Mouse (Mus musculus): ENCODE measurements around the gene Tert. TPM values are rescaled to one million over a fixed set of nuclear protein-coding genes. Genes with fewer than 3 reads are reported as not detected.

Tert gene
- polyA plus RNA-seq, 1 experiment from 2014 or later: 6.4 TPM

Other genes with a start within 250 kb of the Tert start
- 61.4 and 62.1 TPM in 2 replicates for gene Lpcat1, start 159.7 kb upstream of the Tert start, polyA plus RNA-seq (2015; fragmentation: Nextera tagmentation; extraction: Ambion mirVana)
- 0.06 TPM in 2 replicates for gene Slc6a3, start 90.2 kb upstream of the Tert start, polyA plus RNA-seq (2015; fragmentation: Nextera tagmentation; extraction: Ambion mirVana)
- 125 and 130 TPM in 2 replicates for gene Clptm1l, start 22.9 kb upstream of the Tert start, polyA plus RNA-seq (2015; fragmentation: Nextera tagmentation; extraction: Ambion mirVana)
- gene Slc6a18, start 51.1 kb downstream of the Tert start, polyA plus RNA-seq (2015; fragmentation: Nextera tagmentation; extraction: Ambion mirVana): not detected in 2 replicates
- 0.06 TPM in 1 of 2 replicates, not detected in the other for gene Slc6a19, start 78.0 kb downstream of the Tert start, polyA plus RNA-seq (2015; fragmentation: Nextera tagmentation; extraction: Ambion mirVana)
- 16.3 and 18.4 TPM in 2 replicates for gene Slc12a7, start 106.2 kb downstream of the Tert start, polyA plus RNA-seq (2015; fragmentation: Nextera tagmentation; extraction: Ambion mirVana)
- gene Nkd2, start 220.7 kb downstream of the Tert start, polyA plus RNA-seq (2015; fragmentation: Nextera tagmentation; extraction: Ambion mirVana): 7.4 and 8.1 TPM in 2 replicates